Mouse (Mus musculus): ENCODE results near the gene Olfr1364. TPM values are rescaled to one million over a fixed set of nuclear protein-coding genes. Genes with fewer than 3 reads are reported as not detected.

Gene Olfr1364
- total RNA-seq (2014; rRNA removed) (not detected in 2 replicates), polyA plus RNA-seq (2012; rRNA removed) (not detected in 2 replicates)

DNA sequence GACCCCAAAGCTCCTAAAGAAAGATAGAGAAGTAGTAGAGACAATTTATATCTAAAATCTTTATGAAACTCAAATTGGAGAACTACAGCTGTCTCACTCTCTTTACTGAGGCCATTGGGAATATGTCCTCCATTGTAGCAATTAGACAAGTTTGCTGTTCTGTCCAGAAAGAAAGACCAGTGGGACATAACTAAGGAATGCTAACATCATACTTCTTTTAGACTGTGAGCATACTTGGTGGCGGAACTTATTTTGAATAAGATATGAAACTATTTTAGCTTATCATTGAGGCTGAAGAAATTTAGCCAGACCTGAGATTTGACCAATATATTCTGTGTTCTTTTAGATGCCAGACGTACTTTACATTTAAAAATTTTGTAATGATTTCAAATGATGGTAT is at the start of gene Olfr1364:
Gene Olfr1364, minus strand, starts transcription at position 101 of the 400 bp plus-strand sequence.
- Histone ChIP-seq H3K9ac (ENCODE audit: low read depth, low read length) (no peak within 1 kb of the TSS), H3K4me3 (ENCODE audit: insufficient read depth, low read depth, low read length) (no peak within 1 kb of the TSS), H3K27ac (replicated peaks; ENCODE audit: insufficient read depth, low read depth, low read length) (no peak within 1 kb of the TSS), H3K4me1 (ENCODE audit: control insufficient read depth, insufficient read depth, low read length) (no peaks in the 10 kb centered on the region), H3K79me2 (ENCODE audit: control insufficient read depth, insufficient read depth, low read length) (no peaks in the 10 kb centered on the region), H3K27me3 (ENCODE audit: control insufficient read depth, insufficient read depth, low read length) (no peaks in the 10 kb centered on the region), H3K36me3 (ENCODE audit: control insufficient read depth, insufficient read depth, low read length) (no peaks in the 10 kb centered on the region)
- DNase-seq (ENCODE audit: extremely low read depth, low read depth, low spot score), result no peak
- WGBS, result 90% methylated on average over 2 of the region's 2 CpGs
- TF ChIP-seq POLR2A (IDR thresholded peaks at IDR 0.05; ENCODE audit: extremely low read depth, insufficient read depth, low read length) (no peak), CTCF (IDR thresholded peaks at IDR 0.05; ENCODE audit: low read depth, low read length) (no peak)

DNA sequence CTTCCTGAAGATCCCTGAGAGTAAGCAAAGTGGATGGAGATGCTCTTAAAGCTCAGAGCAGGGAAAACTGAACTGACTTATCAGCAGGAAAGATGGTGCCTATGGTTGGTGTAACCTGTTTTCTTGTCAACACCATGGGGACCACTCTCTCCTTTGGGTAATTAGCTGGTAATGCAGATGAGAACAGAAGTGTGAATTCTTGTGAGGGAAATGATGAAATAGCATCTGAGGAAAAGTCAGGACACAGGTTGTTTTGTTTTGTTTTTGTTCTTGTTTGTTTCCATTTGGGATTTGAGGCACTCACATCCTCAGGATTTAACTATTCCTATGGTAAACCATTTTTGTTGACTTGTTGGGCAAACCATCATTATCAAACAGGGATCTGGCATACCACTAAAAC is 32.4 kb upstream of the Olfr1364 start, which contains the start of gene Olfr1362:
Gene Olfr1362, minus strand, starts transcription at position 101 of the 400 bp plus-strand sequence.
- H3K79me2 ChIP-seq (ENCODE audit: control insufficient read depth, insufficient read depth, low read length), result no peaks in the 10 kb centered on the region
- H3K4me3 ChIP-seq (ENCODE audit: insufficient read depth, low read depth, low read length), result no peak within 1 kb of the TSS
- H3K27me3 ChIP-seq (ENCODE audit: control insufficient read depth, insufficient read depth, low read length), result no peaks in the 10 kb centered on the region
- H3K9ac ChIP-seq (ENCODE audit: low read depth, low read length), result no peak within 1 kb of the TSS
- no peaks in the 10 kb centered on the region for H3K36me3 ChIP-seq (ENCODE audit: control insufficient read depth, insufficient read depth, low read length)
- no peaks in the 10 kb centered on the region for H3K4me1 ChIP-seq (ENCODE audit: control insufficient read depth, insufficient read depth, low read length)
- H3K27ac ChIP-seq (replicated peaks; ENCODE audit: insufficient read depth, low read depth, low read length), result no peak within 1 kb of the TSS
- TF ChIP-seq CTCF (IDR thresholded peaks at IDR 0.05; ENCODE audit: low read depth, low read length), result no peak
- DNase-seq (ENCODE audit: extremely low read depth, low read depth, low spot score), result no peak

DNA sequence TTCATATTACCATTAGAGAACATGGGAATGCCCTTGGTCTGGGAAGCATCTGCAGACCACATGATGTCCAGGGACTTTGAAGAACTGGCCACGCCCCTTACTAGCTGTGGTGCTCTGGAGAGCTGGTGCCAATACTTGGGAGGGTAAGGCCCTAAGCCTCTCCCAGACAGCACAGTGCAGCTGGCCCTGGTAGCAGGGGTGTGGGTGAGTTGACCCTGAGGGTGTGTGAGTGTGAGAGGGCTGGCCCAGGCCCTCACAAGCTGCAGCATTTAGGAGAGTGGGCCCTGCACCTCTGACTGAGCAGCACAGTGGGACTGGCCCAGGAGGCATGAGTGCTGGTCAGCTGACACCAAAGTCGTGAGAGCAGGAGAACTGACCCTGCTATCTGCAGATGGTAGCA is 10.1 kb upstream of the Olfr1364 start:
- DNase-seq (ENCODE audit: extremely low read depth, low read depth, low spot score), result no peak
- no peaks in the 10 kb centered on the region for H3K79me2 ChIP-seq (ENCODE audit: control insufficient read depth, insufficient read depth, low read length)
- H3K36me3 ChIP-seq (ENCODE audit: control insufficient read depth, insufficient read depth, low read length), result no peaks in the 10 kb centered on the region
- WGBS, result 77% methylated on average over 2 of the region's 2 CpGs
- no peaks in the 10 kb centered on the region for H3K27me3 ChIP-seq (ENCODE audit: control insufficient read depth, insufficient read depth, low read length)
- H3K4me3 ChIP-seq (ENCODE audit: insufficient read depth, low read depth, low read length), result no peak overlapping the region
- H3K9ac ChIP-seq (ENCODE audit: low read depth, low read length), result no peak overlapping the region
- no peak for TF ChIP-seq POLR2A (IDR thresholded peaks at IDR 0.05; ENCODE audit: extremely low read depth, insufficient read depth, low read length)
- TF ChIP-seq CTCF (IDR thresholded peaks at IDR 0.05; ENCODE audit: low read depth, low read length), result no peak
- no peak overlapping the region for H3K27ac ChIP-seq (replicated peaks; ENCODE audit: insufficient read depth, low read depth, low read length)
- no peaks in the 10 kb centered on the region for H3K4me1 ChIP-seq (ENCODE audit: control insufficient read depth, insufficient read depth, low read length)

DNA sequence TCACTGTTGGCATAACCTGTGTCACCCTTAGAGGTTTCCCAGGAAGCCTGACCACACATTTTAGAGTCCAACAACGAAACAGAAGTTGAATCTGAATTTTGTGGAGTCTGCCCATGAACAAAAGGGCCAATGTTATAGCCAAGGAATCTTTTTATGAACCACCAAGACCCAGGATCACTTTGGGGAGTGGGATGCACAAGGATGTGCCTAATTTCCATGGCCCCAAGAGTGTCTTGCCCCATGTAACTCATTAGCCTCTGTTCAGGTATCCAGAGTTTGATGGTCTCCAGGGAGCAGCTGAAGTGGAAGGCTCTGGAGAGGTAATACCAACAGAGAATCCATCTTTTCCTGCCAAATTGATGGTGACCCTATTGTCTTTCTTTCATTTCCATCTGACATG is 21.8 kb downstream of the Olfr1364 start, which contains the start of gene Olfr1535:
Gene Olfr1535, minus strand, starts transcription at position 101 of the 400 bp plus-strand sequence.
- no peak within 1 kb of the TSS for H3K9ac ChIP-seq (ENCODE audit: low read depth, low read length)
- WGBS, result 51% methylated on average over 1 of the region's 1 CpGs

DNA sequence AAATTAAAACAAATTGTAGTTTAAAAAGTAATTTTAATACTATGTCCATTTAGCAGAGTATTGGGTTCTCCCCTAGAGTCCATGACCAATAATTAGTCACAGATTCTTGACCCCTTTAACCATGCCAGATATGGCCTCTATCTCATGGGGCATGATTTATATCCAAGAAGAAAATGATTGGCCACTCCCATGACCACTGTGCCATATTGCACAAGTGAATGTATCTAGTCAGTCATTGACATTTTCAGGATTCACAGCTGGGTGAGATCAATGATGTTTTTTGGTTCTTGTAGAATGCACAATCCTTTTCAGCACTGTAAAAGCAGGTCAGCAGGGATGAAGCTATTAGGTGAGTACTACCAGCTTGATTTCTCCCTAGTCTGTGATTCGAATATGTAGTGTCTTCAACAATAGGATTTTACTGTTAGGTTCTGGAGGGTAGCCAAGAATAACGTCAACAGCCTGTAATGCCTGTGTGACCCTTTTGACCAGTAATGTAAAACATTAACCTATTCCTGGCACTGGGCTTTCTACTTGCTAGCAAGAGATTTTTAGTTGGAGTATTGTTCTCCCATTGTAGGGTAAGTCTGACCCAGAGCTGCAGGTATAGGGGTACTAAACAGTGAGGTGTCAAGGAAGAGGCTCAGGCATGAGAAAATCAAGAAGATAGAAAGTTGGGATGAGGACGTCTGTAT is 31.0 kb downstream of the Olfr1364 start:
- WGBS, result 16% methylated on average over 3 of the region's 3 CpGs
- Histone ChIP-seq H3K4me1 (ENCODE audit: control insufficient read depth, insufficient read depth, low read length) (peaks cover 6% of the 10 kb centered on the region; the same call in 1 of the 2 replicates), H3K4me3 (ENCODE audit: insufficient read depth, low read depth, low read length) (no peak overlapping the region), H3K27me3 (ENCODE audit: control insufficient read depth, insufficient read depth, low read length) (no peaks in the 10 kb centered on the region), H3K79me2 (ENCODE audit: control insufficient read depth, insufficient read depth, low read length) (no peaks in the 10 kb centered on the region), H3K9ac (ENCODE audit: low read depth, low read length) (no peak overlapping the region), H3K27ac (replicated peaks; ENCODE audit: insufficient read depth, low read depth, low read length) (no peak overlapping the region), H3K36me3 (ENCODE audit: control insufficient read depth, insufficient read depth, low read length) (no peaks in the 10 kb centered on the region)
- peak; percentile 80 for DNase-seq (ENCODE audit: extremely low read depth, low read depth, low spot score)
- TF ChIP-seq POLR2A (IDR thresholded peaks at IDR 0.05; ENCODE audit: extremely low read depth, insufficient read depth, low read length) (no peak), CTCF (IDR thresholded peaks at IDR 0.05; ENCODE audit: low read depth, low read length) (no peak)

More for the DNA sequence above, 21.8 kb downstream of the Olfr1364 start, which contains the start of gene Olfr1535:
- TF ChIP-seq POLR2A (IDR thresholded peaks at IDR 0.05; ENCODE audit: extremely low read depth, insufficient read depth, low read length) (no peak), CTCF (IDR thresholded peaks at IDR 0.05; ENCODE audit: low read depth, low read length) (no peak)
- Histone ChIP-seq H3K36me3 (ENCODE audit: control insufficient read depth, insufficient read depth, low read length) (no peaks in the 10 kb centered on the region), H3K4me3 (ENCODE audit: insufficient read depth, low read depth, low read length) (no peak within 1 kb of the TSS), H3K79me2 (ENCODE audit: control insufficient read depth, insufficient read depth, low read length) (no peaks in the 10 kb centered on the region), H3K27ac (replicated peaks; ENCODE audit: insufficient read depth, low read depth, low read length) (no peak within 1 kb of the TSS), H3K27me3 (ENCODE audit: control insufficient read depth, insufficient read depth, low read length) (no peaks in the 10 kb centered on the region), H3K4me1 (ENCODE audit: control insufficient read depth, insufficient read depth, low read length) (no peaks in the 10 kb centered on the region)
- no peak for DNase-seq (ENCODE audit: extremely low read depth, low read depth, low spot score)

DNA sequence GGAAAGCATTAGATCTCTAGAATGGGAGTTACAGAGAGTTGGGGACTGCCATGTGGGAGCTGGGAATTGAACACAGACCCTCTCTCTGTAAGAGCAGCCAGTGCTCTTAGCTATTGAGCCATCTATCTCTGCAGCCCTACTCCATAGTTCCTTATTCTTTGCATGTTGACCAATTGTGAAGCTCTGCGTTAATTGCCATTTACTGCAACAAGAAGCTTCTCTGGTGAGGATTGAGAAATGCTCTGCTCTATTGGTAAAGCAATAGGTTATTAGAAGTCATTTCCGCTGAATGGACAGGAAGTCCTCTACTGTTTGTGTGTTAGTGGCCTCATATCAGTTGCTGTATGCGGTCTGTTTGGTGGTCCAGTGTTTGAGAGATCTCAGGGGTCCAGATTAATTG is 32.1 kb downstream of the Olfr1364 start:
- H3K4me1 ChIP-seq (ENCODE audit: control insufficient read depth, insufficient read depth, low read length), result peaks cover 6% of the 10 kb centered on the region; the same call in 1 of the 2 replicates
- H3K79me2 ChIP-seq (ENCODE audit: control insufficient read depth, insufficient read depth, low read length), result no peaks in the 10 kb centered on the region
- TF ChIP-seq CTCF (IDR thresholded peaks at IDR 0.05; ENCODE audit: low read depth, low read length) (no peak), POLR2A (IDR thresholded peaks at IDR 0.05; ENCODE audit: extremely low read depth, insufficient read depth, low read length) (no peak)
- no peak overlapping the region for H3K9ac ChIP-seq (ENCODE audit: low read depth, low read length)
- peak; percentile 26 for DNase-seq (ENCODE audit: extremely low read depth, low read depth, low spot score)
- no peaks in the 10 kb centered on the region for H3K27me3 ChIP-seq (ENCODE audit: control insufficient read depth, insufficient read depth, low read length)
- 67% methylated on average over 3 of the region's 3 CpGs for WGBS
- H3K36me3 ChIP-seq (ENCODE audit: control insufficient read depth, insufficient read depth, low read length), result no peaks in the 10 kb centered on the region
- H3K27ac ChIP-seq (replicated peaks; ENCODE audit: insufficient read depth, low read depth, low read length), result no peak overlapping the region
- H3K4me3 ChIP-seq (ENCODE audit: insufficient read depth, low read depth, low read length), result no peak overlapping the region
